Mouse (Mus musculus) brain, embryonic 14.5 days (tissue): Measurements from ENCODE around the gene Olfr1181.
"Not testable (repeated sequence)": the region's sequence is repeated elsewhere in the genome, so short reads cannot be mapped to it uniquely, and the experiment has no call there.

Experiments used
- CTCF ChIP-seq: fragments of 200-500 bp; IDR thresholded peaks from 2 replicates; pipeline ENCODE4 v1.5.1; 2012; ENCODE audit warnings: inconsistent platforms, mild to moderate bottlenecking, moderate library complexity, borderline replicate concordance; ENCODE audit not compliant: insufficient read depth, insufficient read length; ENCODE audit errors: extremely low read depth
- POLR2A ChIP-seq: fragments of 200-500 bp; IDR thresholded peaks from 2 replicates; pipeline ENCODE4 v1.6.1; 2012; ENCODE audit warnings: mild to moderate bottlenecking, inconsistent platforms, borderline replicate concordance; ENCODE audit not compliant: poor library complexity, insufficient read depth, insufficient read length, severe bottlenecking; ENCODE audit errors: extremely low read depth

GRCm38 (mm10) chr2:88454567-88454966 is 28.6 kb upstream of the Olfr1181 start, which contains the start of gene Olfr1183:
- not testable (repeated sequence) for TF ChIP-seq POLR2A, CTCF
